Mouse (Mus musculus) kidney, postnatal 10 days (tissue): ENCODE data around the gene Adm.
"Not testable (repeated sequence)": the region's sequence is repeated elsewhere in the genome, so short reads cannot be mapped to it uniquely, and the experiment has no call there.

Experiments used
- DNase-seq: peaks from one replicate; pipeline ENCODE4 v3.0.0; 2021; ENCODE audit warnings: mixed read lengths

The Adm gene

DNA sequence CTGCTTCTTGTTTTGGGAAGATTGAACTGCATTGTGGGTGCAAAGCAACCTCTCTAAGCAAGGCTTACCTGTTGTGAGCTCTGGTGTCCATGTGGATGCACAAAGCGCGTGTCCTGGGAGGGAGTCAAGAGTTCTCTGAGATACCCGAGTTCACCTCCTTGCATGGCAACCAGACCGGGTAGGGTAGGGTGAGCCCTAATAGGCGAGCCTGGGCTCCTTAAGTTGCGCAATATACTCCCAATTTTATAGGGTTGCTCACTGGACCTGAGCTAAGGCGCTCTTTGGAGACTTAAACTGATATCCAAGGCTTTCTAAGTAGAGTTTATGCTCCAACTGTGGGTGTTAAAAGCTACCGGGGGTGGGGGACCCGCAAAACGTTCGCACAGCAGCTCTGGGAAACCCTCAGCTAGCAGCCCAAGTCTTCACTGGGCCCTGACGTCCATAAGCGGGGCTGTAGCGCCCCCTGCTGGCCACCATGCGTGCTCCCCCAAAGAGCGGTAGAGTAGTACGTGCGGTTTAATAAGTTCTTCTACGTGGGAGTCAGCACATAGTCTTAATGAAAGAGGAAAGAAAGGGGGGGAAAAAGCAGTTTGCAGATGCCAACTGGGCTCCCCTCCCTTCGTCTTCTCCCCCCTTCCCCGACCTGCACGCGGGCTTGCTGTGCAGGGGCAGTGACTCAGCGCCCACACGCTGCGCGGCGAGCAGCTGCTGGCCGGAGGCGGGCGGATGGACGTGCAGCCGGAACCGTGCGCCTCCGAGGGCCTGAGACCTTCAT is 2.6 kb downstream of the Adm start:
- DNase-seq = peak; percentile 92

DNA sequence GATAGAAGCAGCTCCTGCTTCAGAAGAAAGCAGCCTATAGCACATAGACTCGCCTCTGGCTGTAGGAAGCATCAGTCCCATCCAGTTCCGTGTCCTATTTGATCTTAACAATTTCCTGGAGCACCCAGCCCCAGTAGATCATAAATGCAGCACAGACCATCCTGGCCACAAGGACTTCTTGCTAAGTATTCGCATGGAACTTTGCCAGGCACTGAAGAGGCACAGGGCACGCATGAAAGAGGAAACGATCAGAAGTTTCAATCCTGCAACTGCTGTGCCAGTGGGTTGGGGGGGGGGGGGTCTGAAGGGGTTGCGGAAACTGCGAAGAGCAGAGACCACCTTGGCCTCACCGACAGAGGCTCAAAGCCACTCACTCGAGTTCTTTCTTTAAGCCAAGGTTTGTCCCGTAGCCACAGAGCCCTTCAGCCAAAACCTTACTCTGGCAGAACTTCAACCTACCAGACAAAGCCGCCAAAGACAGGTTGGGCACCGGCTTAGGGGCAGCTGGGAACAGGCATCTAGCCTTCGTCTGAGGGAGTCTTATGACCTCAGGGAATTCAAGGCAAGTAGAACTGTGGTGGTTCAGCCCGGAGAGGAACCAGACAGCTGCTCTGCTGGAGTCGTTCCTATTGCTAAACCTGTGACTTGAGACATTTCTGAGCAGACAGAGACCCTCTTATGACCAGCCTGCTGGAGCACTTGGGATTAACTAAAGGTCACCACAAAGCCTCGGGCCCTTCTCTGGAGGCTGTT is 3.9 kb downstream of the Adm start:
- DNase-seq = peak; percentile 35

DNA sequence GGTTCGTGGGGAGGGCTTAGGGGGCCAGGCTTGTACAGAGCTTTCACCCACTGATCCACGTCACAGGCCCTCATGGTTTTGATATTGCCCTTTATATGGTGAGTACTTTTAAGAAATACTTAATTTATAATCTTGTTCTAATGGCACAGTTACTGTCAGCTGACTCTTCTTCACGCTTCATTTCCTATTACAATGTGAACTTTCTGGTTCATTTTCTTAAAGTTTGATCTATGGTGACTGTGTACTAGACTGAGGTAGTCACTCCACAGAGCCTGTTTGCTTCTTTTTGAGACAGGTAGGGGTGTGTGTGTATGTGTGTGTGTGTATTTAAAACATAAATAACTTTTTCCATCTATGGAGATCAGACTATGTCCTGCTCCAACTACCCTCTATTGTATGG is 8.5 kb downstream of the Adm start:
- peak; percentile 24 for DNase-seq

DNA sequence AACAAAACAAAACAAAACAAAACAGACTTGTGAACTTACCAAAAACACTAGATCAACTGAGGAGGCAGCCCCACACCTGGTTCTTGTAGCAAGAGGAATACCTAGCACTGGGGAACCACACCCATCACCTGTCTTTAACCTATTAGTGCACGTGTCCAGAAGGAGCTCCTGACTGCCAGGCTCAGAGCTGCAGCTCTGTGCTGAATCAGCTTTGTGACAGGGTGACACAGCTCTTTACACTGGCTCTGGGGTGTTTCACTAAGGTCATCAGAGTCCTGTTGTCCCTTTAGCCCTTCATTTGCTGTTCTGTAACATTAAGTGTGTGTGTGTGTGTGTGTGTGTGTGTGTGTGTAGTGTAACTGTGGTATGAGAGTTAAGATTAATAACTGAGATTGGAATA is 9.1 kb downstream of the Adm start:
- peak; percentile 21 for DNase-seq

DNA sequence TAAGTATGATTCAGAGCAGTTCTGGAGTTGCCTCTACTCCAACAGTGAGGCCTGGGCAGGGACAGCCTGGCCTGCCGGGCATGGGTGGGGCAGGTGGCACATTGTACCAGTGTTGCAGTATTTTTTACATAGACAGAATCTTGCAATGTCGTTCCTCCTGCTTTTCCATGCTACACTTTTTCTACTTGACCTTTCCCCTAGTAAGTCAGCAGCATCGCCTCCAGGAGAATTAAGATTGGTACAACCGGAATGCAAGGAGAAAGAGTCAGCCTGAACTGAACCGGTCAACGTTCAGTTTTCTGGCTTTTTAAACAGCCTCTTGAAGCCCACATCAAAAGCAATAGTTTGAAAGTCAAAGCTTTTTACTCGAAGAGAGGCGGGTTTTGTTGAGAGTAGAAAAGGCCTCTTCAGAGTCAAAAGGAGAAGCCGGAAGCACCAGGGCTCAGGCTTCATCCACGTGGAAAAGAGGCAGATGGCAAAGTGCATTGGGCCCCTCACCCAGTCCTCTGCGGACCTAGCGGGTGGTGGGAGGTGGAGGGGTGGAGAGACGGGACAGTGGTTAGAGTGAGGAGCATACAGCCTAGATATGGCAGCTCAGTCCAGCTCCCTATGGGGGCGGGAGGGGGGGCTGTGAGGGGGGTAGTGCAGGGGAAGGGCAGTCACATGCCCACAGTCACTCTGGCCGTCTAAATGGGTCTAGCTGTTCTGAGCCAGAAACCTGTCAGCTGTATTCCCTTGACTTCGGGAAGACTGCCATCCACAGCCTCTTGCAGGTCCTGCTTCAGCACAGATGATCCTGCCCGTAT is 11.0 kb downstream of the Adm start:
- peak; percentile 38 for DNase-seq

DNA sequence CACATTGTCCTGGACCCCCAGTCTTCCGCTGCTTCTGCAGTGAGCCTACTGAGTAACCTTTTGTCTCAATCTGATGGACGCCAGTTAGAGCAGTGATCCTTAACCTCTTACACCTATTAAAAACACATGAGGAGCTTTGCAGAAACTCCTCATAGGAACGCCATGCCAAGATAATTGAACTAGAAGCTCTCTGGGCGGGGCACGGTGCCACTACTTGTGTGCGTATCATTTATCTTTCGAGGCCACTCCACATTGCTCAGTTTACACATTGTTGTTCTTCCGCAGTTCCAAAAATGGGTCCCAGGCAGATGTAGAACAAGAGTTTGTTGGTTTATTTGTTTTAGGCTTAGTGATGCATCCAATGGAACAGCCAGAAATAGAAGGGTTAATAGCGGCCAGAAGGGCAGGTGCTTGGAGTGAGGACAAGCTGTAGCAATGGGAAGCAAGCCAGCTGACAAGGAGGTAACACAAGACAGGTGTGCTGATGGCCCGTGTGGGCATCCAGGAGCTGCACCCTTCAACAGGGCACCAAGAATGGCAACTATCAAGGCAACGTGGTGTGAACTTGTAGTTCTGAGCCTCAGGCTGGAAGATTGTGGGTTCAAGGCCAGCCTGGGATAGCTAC is 11.9 kb downstream of the Adm start:
- DNase-seq = peak; percentile 16

DNA sequence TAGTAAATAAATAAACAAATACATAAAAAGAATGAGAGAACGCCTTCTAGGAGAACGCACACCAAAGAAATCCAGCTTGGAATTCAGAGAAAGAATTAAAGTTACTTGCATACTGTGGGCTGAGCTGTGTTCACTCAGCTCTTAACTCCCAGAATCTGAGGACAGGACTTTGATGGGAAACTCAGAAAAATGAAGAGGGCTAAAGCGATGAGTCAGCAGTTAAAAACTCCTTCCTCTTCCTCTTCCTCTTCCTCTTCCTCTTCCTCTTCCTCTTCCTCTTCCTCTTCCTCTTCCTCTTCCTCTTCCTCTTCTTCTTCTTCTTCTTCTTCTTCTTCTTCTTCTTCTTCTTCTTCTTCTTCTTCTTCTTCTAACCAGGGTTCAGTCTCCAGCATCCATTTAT is 12.5 kb downstream of the Adm start:
- not testable (repeated sequence) for DNase-seq

DNA sequence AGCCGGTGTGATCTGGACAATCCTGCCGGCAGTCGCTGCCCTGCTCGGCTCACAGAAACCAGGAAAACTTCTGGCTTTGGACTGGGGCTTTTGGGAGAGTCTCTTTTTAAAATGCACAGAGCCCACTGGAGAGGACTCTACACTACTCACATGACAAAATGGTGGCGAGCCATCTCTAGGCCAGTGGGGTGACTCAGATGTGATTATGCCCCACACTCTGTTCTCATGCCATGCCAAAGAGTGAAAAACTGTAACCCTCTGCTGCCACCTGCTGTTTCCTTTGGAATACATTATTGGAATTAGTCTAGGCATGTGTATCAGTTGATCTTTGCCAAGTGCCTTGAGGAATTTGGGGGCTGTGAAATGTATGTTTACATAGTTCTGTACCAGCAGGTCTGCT is 17.9 kb downstream of the Adm start:
- peak; percentile 81 for DNase-seq

DNA sequence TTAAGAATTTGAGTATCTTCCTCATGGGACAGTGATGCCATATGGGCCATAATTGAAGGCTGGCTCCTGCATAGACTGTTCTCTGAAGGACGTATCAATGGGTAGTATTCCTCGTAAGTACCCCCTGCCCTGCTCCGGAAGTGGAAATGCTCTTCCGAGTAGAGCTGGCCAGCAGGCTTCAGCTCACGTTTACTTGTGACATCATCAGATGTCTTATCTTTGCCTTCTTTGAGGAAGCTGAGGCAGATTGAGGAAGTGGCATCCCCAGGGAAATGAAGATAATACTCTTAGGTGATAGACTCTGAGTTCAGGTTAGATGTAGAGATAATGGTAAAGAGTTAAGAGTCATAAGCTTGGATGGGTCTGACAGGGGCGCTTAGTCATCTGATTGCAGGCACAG is 18.4 kb downstream of the Adm start:
- DNase-seq = no peak

DNA sequence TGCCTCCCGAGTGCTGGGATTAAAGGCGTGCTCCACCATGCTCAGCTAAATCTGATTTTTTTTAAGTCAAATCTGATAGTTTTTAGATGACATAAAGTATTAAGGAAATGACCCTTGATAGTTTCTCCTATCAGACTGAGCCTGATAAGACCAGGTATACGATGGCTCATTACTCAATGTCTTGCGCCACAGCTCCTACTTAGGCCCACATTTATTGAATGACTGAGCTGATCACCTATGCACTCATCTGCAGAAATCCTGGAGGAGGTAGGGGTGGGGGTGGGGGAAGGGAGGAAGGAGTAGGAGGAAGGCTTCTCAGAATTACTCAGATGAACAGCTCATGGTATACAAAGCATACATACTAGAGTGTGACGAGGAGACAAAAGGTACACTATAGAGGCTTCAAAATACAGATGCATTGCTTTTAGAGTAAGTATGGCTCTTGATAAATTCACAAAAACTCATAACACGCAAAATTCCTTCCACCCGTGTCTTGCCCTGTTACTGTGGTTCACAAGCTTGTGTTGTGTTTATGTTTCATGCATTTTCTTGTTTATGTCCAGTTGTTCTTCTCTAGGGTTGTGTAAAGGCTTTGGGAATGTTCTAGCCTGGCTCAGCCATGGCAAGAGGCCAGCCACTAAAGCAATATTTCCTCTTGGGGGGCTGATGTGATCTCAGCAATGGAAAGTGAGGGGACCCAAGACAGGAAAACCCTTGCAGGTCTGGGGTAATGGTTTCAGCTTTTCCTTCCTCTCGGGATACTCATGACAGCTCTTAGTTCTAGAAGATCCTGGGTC is 19.3 kb downstream of the Adm start:
- no peak for DNase-seq

DNA sequence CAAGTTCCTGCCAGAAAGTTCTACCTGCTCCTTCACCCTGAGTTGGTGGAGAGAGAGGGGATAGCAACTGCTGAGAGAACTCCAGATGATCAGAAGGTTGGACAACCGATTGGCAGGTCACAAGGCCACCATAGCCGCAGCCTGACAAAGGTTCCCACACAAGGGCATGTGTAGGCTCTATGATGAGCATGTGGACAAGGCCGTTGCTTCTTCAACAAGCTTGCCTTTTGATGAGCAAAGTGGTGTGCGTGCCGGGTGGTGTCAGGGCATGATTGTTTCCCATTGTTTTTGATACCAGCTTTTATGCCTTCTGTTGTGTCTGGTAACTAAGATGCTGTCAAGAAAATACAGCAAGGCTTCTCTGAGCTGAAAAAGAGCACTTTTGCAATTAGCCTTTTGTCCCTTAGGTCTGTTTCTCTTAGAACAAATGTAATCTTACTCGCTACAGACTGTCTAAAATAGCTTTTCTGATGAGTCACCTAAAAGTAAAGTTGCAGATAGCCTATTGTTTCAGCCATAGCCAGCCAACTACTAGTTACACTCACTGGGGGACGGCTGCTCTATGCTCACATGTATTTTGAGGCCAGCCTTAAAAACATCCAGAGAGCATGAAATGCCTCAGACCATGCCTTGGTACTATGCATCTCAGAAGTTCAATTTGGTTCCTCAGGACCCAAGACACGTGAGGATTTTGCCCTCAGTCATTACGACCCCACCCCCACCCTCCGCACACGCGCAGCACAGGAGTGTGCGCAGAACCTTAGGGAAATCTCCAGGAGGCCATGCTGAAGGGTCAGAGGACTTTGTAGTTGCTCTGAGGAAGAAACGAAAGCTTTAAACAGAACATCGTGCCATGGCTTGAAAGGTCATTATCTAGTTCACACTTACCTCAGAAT is 20.3 kb downstream of the Adm start:
- no peak for DNase-seq

DNA sequence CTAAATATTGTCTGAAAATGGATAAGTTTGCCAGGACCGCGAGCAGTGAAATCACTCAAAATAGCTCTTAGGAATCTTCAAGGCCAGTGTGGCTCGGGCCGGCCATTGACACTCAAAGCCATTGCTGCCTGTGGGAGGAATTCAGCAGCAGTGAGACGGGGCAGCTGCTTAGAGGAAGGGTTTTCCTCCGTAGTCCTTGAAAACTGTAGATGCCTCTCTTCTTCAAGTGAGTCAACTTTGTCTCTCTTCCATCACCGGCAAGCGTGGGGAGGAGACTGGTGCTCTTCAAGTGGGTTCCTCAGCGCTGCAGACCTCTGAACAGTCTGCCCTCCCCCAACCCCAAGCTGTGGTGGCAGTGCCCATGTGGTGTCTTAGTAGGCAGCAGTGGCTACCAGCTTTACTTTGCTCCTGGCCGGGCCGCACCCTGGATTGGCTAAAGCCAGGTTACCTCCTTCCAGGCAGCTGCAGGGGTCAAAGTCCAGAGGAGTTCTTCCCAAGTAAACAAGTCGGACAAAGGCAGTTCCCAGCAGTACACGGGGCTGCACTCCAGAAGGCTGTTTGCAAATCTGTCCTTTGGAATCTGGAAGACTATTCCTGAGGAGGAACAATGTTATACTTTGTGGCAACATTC is 21.1 kb downstream of the Adm start:
- peak; percentile 83 for DNase-seq

DNA sequence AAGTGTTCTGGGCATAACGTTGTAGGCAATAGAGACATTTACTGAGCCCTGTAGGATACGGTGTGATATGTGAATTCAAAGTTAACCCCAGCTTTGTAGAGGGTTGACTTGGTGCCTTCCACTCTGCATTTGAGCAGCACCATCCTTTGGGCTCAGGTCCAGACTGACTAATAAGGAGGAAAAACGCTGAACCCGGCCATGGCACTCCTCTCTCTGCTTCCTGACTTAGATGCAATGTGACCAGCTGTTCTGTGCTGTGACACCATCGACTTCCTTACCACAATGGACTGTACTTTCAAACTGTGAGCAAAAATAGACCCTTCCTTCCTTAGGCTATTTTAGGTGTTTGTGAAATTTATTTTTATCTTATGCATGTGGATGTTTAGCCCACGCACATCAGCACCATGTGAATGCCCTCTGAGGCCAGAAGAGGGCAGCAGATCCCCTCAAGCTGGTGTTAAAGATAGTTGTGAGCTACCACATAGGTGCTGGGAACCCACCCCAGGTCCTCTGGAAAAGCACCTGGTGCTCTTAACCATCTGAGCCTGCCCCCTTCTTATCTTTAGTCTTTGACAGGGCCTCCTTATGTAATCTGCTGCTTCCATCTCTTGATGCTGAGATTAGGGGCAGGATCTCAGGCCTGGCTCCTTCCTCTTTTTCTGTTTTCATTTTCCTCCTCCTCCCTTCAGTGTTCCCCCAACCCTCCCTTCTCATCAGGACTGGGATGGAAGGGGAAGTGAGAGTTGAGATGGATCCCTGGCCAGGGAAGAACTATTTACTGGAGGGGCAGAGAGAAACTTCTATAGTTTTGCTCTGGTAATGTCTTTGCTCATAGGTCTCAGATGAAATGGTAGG is 21.9 kb downstream of the Adm start:
- no peak for DNase-seq

DNA sequence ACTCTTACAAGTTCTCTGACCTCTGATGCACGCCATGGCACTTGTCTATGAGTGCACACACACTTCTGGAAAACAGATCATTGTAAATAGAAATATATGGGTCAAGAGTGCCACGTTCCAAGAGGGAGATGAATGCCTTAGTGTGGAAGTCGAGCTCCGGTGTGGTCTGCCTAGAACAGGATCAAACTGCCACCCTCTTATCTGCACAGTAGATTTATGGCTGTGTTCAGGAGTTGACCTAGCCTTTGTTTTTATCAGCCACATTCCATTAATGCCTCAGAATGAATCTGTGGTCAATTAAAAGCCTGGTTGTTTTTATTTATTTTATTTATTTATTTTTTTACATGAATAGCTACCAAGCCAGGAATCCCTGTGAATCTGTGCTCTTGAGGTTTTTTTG is 23.0 kb downstream of the Adm start:
- DNase-seq = no peak

DNA sequence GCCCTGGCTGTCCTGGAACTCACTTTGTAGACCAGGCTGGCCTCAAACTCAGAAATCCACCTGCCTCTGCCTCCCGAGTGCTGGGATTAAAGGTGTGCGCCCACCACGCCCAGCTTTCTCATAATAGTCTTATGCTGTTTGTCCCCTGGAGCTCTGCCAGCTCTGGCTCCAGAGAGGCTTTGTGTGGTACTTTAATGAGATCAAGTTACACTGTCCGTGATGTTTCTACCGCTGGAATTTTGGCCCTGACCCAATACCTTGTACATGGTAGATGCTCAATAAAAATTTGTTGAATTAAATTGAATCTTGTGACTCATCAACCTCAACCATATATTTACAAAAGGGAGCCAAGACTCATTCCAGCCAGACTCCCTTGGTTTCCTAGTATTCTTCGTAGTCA is 23.6 kb downstream of the Adm start:
- DNase-seq = peak; percentile 65

DNA sequence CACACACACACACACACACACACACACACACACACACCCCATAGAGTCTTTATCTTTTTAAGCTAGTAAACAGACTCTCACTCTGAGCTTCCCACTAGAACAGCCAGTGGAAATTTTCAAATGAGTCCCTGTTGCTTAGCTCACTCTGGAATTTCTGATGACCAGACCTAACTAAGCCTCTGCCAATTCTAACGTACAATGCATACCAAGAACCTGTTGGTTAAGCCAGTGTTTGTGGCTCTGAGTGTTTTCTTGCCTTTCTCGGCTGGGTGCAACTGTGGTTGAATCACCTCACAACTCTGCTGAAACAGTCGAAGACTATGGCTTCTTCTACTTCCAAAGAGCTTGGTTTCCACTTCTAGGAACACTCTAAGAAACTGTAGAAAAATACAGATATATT is 27.8 kb downstream of the Adm start:
- no peak for DNase-seq

DNA sequence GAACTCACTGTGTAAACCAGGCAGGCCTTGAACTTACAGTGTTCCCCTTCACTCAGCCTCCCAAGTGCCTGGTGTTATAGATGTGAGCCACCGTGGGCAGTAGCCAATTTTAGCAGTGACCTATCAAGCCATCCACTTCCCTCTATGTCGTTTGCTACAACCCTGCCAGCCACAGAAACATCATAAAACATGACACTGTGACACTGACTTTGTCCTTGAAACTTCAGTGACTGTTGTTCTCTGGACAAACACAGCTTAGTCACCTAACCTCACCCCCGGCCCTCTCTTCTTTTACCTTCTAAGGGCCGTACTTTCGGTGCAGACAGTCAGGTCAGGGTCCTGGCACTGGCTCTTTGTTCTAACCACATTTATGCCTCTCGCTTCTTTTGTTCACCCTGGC is 28.5 kb downstream of the Adm start:
- no peak for DNase-seq

DNA sequence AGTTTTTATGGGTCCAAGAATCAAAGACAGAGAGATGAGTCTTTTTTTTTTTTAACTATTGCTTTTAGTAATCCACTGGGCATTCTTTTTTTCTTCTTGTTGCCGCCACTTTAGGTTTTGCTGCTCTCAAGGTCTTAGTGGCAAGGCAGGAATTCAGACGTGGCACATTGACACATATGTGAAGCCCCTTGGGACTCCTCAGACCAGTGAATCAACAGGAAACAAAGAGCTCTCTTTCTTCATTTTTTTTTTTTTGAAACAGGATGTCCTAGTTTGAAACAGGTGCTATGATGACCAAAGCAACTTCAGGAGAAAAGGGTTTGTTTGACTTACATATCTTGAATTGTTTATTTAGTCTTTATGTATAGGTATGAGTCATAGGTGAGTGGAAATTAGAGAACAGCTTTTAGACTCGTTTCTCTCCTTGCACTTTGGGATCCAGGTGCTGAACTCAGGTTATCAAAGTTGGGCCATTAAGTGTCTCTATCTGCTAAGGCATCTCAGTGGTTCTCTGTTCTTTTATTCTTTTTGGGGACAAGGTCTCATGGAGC is 31.0 kb downstream of the Adm start:
- no peak for DNase-seq

DNA sequence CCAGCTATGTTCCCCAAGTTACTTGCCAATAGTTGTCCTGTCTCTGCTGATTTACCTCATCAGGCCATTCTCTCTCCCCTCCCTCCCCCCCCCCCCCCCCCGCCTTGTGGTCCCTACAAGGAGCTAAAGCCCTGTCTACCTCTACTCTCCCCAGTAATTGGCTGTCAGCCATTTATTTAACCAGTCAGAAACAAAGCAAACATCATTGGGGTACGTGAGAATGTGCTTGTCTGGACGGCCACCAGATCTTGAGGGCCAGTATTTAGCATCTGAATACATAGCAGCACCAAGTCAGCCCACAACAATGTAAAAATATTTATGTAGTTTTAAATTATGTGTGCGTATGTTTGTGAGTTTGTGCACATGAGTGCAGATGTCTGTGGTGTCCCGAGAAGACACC is 39.1 kb downstream of the Adm start:
- DNase-seq = no peak
